Mouse (Mus musculus) CH12.LX (cell line): Measurements from ENCODE around the gene Spdya. TPM values are rescaled to one million over a fixed set of nuclear protein-coding genes. Genes with fewer than 3 reads are reported as not detected.

ENCODE experiments used
- DNase-seq: peaks from one replicate; pipeline ENCODE4 v3.0.0-alpha.2; 2013; ENCODE audit errors: extremely low read depth
- H3K27ac ChIP-seq: 2 replicates; pipeline ENCODE4 v1.5.1; 2012; ENCODE audit warnings: low read depth, mild to moderate bottlenecking, control low read depth, moderate library complexity; ENCODE audit not compliant: insufficient read depth
- H3K27me3 ChIP-seq: replicated peaks from 2 replicates; pipeline ENCODE3; 2012; ENCODE audit warnings: inconsistent platforms
- H3K36me3 ChIP-seq, 2 experiments: replicated peaks in 1 of 2; 2 replicates each; pipeline versions ENCODE3 to v1.6.1; 2012; ENCODE audit warnings: inconsistent platforms in 1 of 2, low read length in 1 of 2, mild to moderate bottlenecking in 1 of 2, mixed read lengths in 1 of 2, moderate library complexity in 1 of 2; ENCODE audit not compliant: control insufficient read depth in 1 of 2, insufficient read depth in 1 of 2
- H3K4me1 ChIP-seq, 2 experiments: 2 replicates each; pipeline ENCODE4 v1.6.1; 2012; ENCODE audit warnings: inconsistent platforms in 1 of 2, moderate library complexity in 1 of 2; ENCODE audit not compliant: insufficient read depth in 2 of 2, control insufficient read depth in 1 of 2
- H3K4me2 ChIP-seq: 2 replicates; pipeline ENCODE4 v1.6.1; 2012; ENCODE audit warnings: low read depth, mild to moderate bottlenecking, control low read depth; ENCODE audit not compliant: poor library complexity, insufficient read depth, severe bottlenecking
- H3K4me3 ChIP-seq, 3 experiments: fragments of 150-350 bp in 1 of 3; sonication (generic) in 1 of 3; replicated peaks in 1 of 3; 2 replicates each; pipeline versions ENCODE3 to v1.5.1; 2011 to 2012; ENCODE audit warnings: low read depth in 2 of 3, low read length in 2 of 3, mild to moderate bottlenecking in 2 of 3, moderate library complexity in 2 of 3, control low read depth in 1 of 3, improper control_type of control experiment in 1 of 3, inconsistent platforms in 1 of 3, mixed read lengths in 1 of 3; ENCODE audit not compliant: poor library complexity in 1 of 3
- H3K79me2 ChIP-seq: replicated peaks from 2 replicates; pipeline ENCODE4 v1.6.1; 2012; ENCODE audit warnings: mild to moderate bottlenecking, moderate library complexity; ENCODE audit not compliant: control insufficient read depth, poor library complexity, insufficient read depth, severe bottlenecking; ENCODE audit errors: extremely low read depth
- H3K9ac ChIP-seq: 2 replicates; pipeline ENCODE4 v1.6.1; 2012; ENCODE audit warnings: low read depth, mild to moderate bottlenecking, control low read depth, moderate library complexity; ENCODE audit not compliant: insufficient read depth
- H3K9me3 ChIP-seq: replicated peaks from 2 replicates; pipeline ENCODE3; 2012; ENCODE audit warnings: low read length, inconsistent platforms, mixed read lengths
- BHLHE40 ChIP-seq: IDR thresholded peaks from 2 replicates; pipeline ENCODE4 v1.6.1; 2011; ENCODE audit warnings: mild to moderate bottlenecking, low read depth, low read length, improper control_type of control experiment
- CHD1 ChIP-seq: IDR thresholded peaks from 2 replicates; pipeline ENCODE4 v1.6.1; 2012; ENCODE audit warnings: low read depth, low read length, improper control_type of control experiment, inconsistent platforms
- CTCF ChIP-seq, 2 experiments: IDR thresholded peaks in 1 of 2; conservative IDR thresholded peaks in 1 of 2; 2 replicates each; pipeline ENCODE4 v1.5.1; 2011 to 2012; ENCODE audit warnings: low read depth in 2 of 2, low read length in 2 of 2, improper control_type of control experiment in 1 of 2, inconsistent platforms in 1 of 2, mild to moderate bottlenecking in 1 of 2, moderate library complexity in 1 of 2
- ELF1 ChIP-seq: IDR thresholded peaks from 2 replicates; pipeline ENCODE4 v1.6.1; 2014; ENCODE audit warnings: low read depth, mild to moderate bottlenecking, inconsistent platforms, low read length, improper control_type of control experiment
- IRF4 ChIP-seq: IDR thresholded peaks from 2 replicates; pipeline ENCODE4 v1.6.1; 2014; ENCODE audit warnings: low read depth, mild to moderate bottlenecking, inconsistent platforms, low read length, improper control_type of control experiment
- JUN ChIP-seq: IDR thresholded peaks from 2 replicates; pipeline ENCODE4 v1.6.1; 2011; ENCODE audit warnings: low read depth, mild to moderate bottlenecking, low read length, improper control_type of control experiment, moderate library complexity; ENCODE audit not compliant: insufficient read depth
- JUND ChIP-seq: conservative IDR thresholded peaks from 2 replicates; pipeline ENCODE4 v1.6.1; 2011; ENCODE audit warnings: low read depth, low read length, improper control_type of control experiment
- MAX ChIP-seq: IDR thresholded peaks from 2 replicates; pipeline ENCODE4 v1.6.1; 2011; ENCODE audit warnings: low read length, improper control_type of control experiment
- MAZ ChIP-seq: IDR thresholded peaks from 2 replicates; pipeline ENCODE4 v1.6.1; 2012; ENCODE audit warnings: low read depth, mild to moderate bottlenecking, inconsistent platforms, low read length, improper control_type of control experiment, moderate library complexity
- MEF2A ChIP-seq: IDR thresholded peaks from 2 replicates; pipeline ENCODE4 v1.6.1; 2014; ENCODE audit warnings: low read depth, mild to moderate bottlenecking, inconsistent platforms, low read length, improper control_type of control experiment, borderline replicate concordance
- MXI1 ChIP-seq: IDR thresholded peaks from 2 replicates; pipeline ENCODE4 v1.6.1; 2011; ENCODE audit warnings: mild to moderate bottlenecking, low read depth, low read length, improper control_type of control experiment
- NELFE ChIP-seq: IDR thresholded peaks from 2 replicates; pipeline ENCODE4 v1.6.1; 2011; ENCODE audit warnings: low read depth, low read length, improper control_type of control experiment
- NRF1 ChIP-seq: IDR thresholded peaks from 2 replicates; pipeline ENCODE4 v1.6.1; 2014; ENCODE audit warnings: low read depth, mild to moderate bottlenecking, inconsistent platforms, low read length, improper control_type of control experiment, moderate library complexity
- POLR2A ChIP-seq: IDR thresholded peaks from 2 replicates; pipeline ENCODE4 v1.6.1; 2011; ENCODE audit warnings: low read depth, mild to moderate bottlenecking, improper control_type of control experiment, low read length
- RAD21 ChIP-seq: IDR thresholded peaks from 2 replicates; pipeline ENCODE4 v1.6.1; 2011; ENCODE audit warnings: low read depth, mild to moderate bottlenecking, low read length, improper control_type of control experiment, moderate library complexity
- RCOR1 ChIP-seq: conservative IDR thresholded peaks from 2 replicates; pipeline ENCODE4 v1.6.1; 2012; ENCODE audit warnings: low read depth, mild to moderate bottlenecking, inconsistent platforms, low read length, improper control_type of control experiment
- SIN3A ChIP-seq: IDR thresholded peaks from 2 replicates; pipeline ENCODE4 v1.6.1; 2012; ENCODE audit warnings: low read length, improper control_type of control experiment, inconsistent platforms
- SMC3 ChIP-seq: IDR thresholded peaks from 2 replicates; pipeline ENCODE4 v1.6.1; 2011; ENCODE audit warnings: low read depth, low read length, improper control_type of control experiment
- TBP ChIP-seq: conservative IDR thresholded peaks from 2 replicates; pipeline ENCODE4 v1.6.1; 2011; ENCODE audit warnings: low read depth, low read length, improper control_type of control experiment
- UBTF ChIP-seq: IDR thresholded peaks from 2 replicates; pipeline ENCODE4 v1.6.1; 2012; ENCODE audit warnings: low read depth, mild to moderate bottlenecking, inconsistent platforms, low read length, improper control_type of control experiment, moderate library complexity
- USF2 ChIP-seq: conservative IDR thresholded peaks from 2 replicates; pipeline ENCODE4 v1.6.1; 2011; ENCODE audit warnings: low read depth, low read length, improper control_type of control experiment
- ZC3H11A ChIP-seq: IDR thresholded peaks from 2 replicates; pipeline ENCODE4 v1.6.1; 2012; ENCODE audit warnings: low read depth, mild to moderate bottlenecking, inconsistent platforms, low read length, improper control_type of control experiment
- ZMIZ1 ChIP-seq: IDR thresholded peaks from 2 replicates; pipeline ENCODE4 v1.6.1; 2012; ENCODE audit warnings: low read depth, mild to moderate bottlenecking, inconsistent platforms, low read length, improper control_type of control experiment
- dilution Hi-C: fragments of 300-500 bp; cut with MboI; formaldehyde crosslinking; loops from 2 replicates; pipeline ENCODE4 v1.14.3; 2020; ENCODE audit warnings: low sequenced_read_pairs; ENCODE audit not compliant: extremely low pct_unique_long_range_greater_than_20kb, extremely low pct_ligation_motif_present
- in situ Hi-C: fragments of 300-500 bp; cut with MboI; formaldehyde crosslinking; loops from 3 replicates; pipeline ENCODE4 v1.14.3; 2019; ENCODE audit warnings: low sequenced_read_pairs, low pct_ligation_motif_present, low pct_unique_long_range_greater_than_20kb, mixed read lengths
- polyA plus RNA-seq: library from polyadenylated mRNA; unstranded; fragments of >175 nt; gene quantifications from 2 replicates; pipeline ENCODE4 v1.2.1, GENCODE M21; 2012; ENCODE audit warnings: low read depth; ENCODE audit not compliant: insufficient read length
- total RNA-seq, 2 experiments: library from RNA; depleted of rRNA; stranded (reverse); fragments of 300-350 nt in 1 of 2; fragments of >200 nt in 1 of 2; gene quantifications; 2 replicates each; pipeline ENCODE4 v1.2.3; 2012 to 2014

The Spdya gene
- total and polyA plus RNA-seq, 3 experiments, result 0.04 to 0.80 TPM; not detected in 1

DNA sequence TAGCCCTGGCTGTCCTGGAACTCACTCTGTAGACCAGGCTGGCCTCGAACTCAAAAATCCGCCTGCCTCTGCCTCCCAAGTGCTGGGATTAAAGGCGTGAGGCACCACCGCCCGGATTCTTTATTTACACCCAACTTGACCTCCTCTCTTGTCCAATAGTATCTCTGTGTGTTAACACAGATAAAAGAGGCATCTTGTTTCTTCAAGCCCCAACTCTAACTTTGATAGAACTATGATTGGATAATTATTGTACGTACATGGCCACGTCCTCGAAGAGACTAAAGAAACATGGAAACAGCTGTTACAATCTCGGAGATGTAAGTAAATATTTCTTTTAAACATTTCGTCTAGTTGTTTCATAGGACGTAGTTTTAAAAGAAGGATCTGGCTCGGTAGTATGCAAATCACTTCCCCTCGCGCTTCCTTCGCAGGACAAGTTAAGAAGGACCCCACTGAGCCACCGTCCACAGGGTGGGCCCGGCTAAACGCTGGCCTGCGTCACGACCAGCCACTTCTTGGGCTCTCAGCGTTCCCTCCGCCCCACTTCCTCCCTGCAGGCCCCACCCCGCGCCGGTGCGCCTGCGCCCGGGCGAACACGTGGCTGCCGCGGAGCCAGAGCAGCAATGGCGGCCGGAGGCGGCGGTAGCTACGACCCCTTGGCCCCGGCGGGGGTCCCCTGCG is 63.9 kb downstream of the Spdya start, which contains the start of gene Wdr43 (continued):
- no peak for TF ChIP-seq UBTF
- TF ChIP-seq SMC3, result no peak
- no peak; the same call in 1 of the 2 replicates for TF ChIP-seq JUND
- TF ChIP-seq CHD1, result no peak
- TF ChIP-seq JUN, result 0 out of 2 replicates have a peak, but pooled peaks have one; percentile 6
- no peak for TF ChIP-seq MAZ

DNA sequence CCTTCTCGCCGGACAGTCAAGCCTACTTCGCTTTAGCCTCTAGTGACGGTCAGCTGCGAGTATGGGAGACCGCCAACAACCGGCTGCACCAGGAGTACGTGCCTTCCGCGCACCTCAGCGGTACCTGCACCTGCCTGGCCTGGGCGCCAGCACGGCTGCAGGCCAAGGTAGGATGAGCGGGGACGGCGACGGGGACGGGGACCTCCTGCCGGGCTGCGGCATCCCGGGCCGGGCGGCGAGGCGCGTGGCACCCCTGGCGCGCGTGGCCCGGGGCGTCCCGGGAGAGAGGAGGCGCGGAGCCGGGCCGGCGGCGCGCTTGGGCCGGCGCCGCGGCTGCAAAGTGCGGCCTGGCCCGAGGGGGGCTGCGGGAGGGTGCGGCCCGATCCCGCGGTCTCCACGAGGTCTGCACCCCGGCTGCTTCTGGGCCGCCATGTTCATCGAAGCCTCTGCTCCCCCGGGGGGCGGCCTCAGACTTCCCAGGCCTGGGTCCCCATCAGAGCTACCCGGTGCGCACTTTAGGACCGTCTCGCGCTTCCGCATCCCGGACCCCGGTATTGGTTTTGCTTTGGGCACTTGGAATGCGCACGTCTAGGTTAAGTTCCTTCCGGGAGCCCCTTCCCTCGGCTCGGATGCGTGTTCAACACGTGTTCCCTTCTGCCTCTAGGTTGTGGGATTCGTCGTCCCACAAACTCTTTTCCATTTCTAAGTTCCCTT is 64.6 kb downstream of the Spdya start:
- in situ Hi-C loops, result no loop called here
- H3K4me3 ChIP-seq, result peak overlapping the region; percentile 87 to 100 (median 88)
- dilution Hi-C loops, result no loop called here
- H3K9ac ChIP-seq, result peak overlapping the region; percentile 64
- H3K79me2 ChIP-seq, result peaks cover 53% of the 10 kb centered on the region
- peak; percentile 45 for DNase-seq
- TF ChIP-seq NELFE, result no peak
- TF ChIP-seq ZC3H11A, result no peak
- TF ChIP-seq SIN3A, result no peak
- TF ChIP-seq BHLHE40, result 0 out of 2 replicates have a peak, but pooled peaks have one; percentile 24
- no peak for TF ChIP-seq POLR2A
- TF ChIP-seq ELF1, result peak; percentile 59
- TF ChIP-seq CHD1, result 0 out of 2 replicates have a peak, but pooled peaks have one; percentile 23
- 0 out of 2 replicates have a peak, but pooled peaks have one; percentile 2 for TF ChIP-seq USF2
- no peak for TF ChIP-seq CTCF (conservative IDR thresholded peaks at IDR 0.05 in 1 of 2, IDR thresholded peaks at IDR 0.05 in 1 of 2; ENCODE audit: low read depth in 2 of 2, low read length in 2 of 2)
- TF ChIP-seq IRF4, result no peak
- TF ChIP-seq JUND, result no peak
- TF ChIP-seq TBP, result no peak
- TF ChIP-seq MEF2A, result no peak
- TF ChIP-seq MAX, result peak; percentile 94
- no peak for TF ChIP-seq MXI1
- no peak for TF ChIP-seq JUN
- TF ChIP-seq UBTF, result peak; percentile 74
- no peak for TF ChIP-seq RCOR1
- 0 out of 2 replicates have a peak, but pooled peaks have one; percentile 16 for TF ChIP-seq NRF1
- no peak for TF ChIP-seq RAD21
- TF ChIP-seq SMC3, result no peak
- no peak for TF ChIP-seq ZMIZ1
- H3K4me1 ChIP-seq, result peaks cover 4 to 29% of the 10 kb centered on the region in 2 experiments
- peak overlapping the region; percentile 67; the same call in 1 of the 2 replicates for H3K4me2 ChIP-seq
- H3K36me3 ChIP-seq, result peaks cover 8 to 25% of the 10 kb centered on the region in 2 experiments
- no peaks in the 10 kb centered on the region for H3K9me3 ChIP-seq
- H3K27me3 ChIP-seq, result no peaks in the 10 kb centered on the region
- peak overlapping the region; percentile 18 for H3K27ac ChIP-seq
